Mouse (Mus musculus) cerebellum, adult (tissue): ENCODE results near the gene Chrnb1.
A peak's percentile ranks its signal among the peaks of the same experiment; 100 is the strongest.

ENCODE experiments used
- ATAC-seq: cut with Nextera tagmentation; 2 replicates; pipeline ENCODE4 v1.9.2; 2017; ENCODE audit warnings: mild to moderate bottlenecking, moderate library complexity, mixed read lengths; ENCODE audit not compliant: insufficient number of reproducible peaks, low FRiP score, low TSS enrichment

Chrnb1 gene

GRCm38 (mm10) chr11:69804972-69805909, 9.5 kb upstream of the Chrnb1 start, which contains the start of gene Tmem102:
TSS of gene Tmem102 (minus strand) at chr11:69805624.
- ATAC-seq: no peak

DNA sequence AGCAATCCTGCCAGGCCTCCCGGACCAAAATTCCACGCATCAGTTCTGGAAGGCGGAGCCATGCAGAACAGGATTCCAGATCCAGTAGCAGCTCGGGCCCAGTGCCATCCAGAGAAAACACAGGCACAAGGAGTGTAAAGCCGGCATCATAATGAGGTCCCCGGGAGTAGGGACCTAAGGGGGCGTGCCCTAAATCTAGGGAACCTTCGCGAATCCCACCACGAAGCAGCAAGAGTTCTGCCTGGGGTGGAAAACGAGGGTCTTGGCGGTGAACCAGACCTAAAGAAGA, 8.9 kb upstream of the Chrnb1 start:
- ATAC-seq: no peak

- ATAC-seq: 0 out of 2 replicates have a peak, but pooled peaks have one; percentile 31
These were observed 8.3 kb upstream of the Chrnb1 start for GRCm38 (mm10) chr11:69803786-69804651.

GRCm38 (mm10) chr11:69803328-69803727, 7.6 kb upstream of the Chrnb1 start:
- ATAC-seq: no peak

- ATAC-seq: no peak
These were observed 6.9 kb upstream of the Chrnb1 start for GRCm38 (mm10) chr11:69802648-69803105.

GRCm38 (mm10) chr11:69801379-69801977, 5.7 kb upstream of the Chrnb1 start, which contains the start of gene Fgf11:
TSS of gene Fgf11 (minus strand) at chr11:69801857.
- ATAC-seq: no peak

GRCm38 (mm10) chr11:69800392-69801197, 4.9 kb upstream of the Chrnb1 start:
- no peak for ATAC-seq

DNA sequence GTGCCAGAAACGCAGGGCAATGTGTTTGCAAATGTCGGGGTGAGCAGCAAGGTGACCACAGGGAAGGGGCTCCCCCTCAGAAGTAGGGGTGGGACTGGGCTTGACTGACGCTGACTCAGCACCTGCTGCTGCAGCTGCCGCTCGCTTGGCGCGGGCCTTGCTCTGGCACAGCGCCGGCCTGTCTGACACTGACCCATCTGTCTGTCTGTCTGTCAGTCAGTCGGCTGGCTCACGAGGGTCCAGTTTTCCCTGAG, 4.3 kb upstream of the Chrnb1 start:
- ATAC-seq: no peak

DNA sequence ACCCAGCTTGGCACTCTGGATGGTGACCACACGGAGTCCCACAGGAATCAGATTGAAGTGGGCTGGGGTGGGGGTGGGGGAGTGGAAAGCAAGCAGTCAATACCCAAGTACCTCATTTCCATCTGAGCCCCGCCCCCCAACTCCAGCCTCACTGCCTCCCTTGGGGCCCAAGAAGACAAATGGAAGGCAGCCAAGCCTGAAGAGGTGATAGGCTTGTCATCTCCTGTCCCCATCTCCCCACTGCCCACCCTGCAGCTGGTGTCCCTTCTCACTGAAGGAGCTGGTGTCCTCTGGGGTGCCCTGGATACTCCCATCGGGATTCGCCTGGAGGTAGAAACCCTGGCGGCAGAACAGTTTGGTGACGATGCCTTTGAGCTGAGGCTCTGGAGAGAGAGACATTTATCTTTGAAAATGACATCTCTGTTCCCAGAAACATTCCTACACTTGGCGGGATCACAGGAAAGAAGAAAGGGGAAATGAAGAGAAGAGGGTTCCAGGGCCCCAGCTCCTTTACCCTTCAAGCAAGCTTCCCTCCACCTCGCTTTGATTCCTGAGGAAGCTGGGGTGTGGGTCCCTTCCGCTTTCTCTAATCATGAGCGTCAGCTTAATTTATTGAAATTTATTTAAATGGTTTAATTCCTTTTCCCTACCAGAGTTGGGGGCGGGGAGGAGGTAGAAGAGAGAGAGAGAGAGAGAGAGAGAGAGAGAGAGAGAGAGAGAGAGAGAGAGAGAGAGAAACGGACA, 3.8 kb upstream of the Chrnb1 start:
- no peak for ATAC-seq

- ATAC-seq: no peak
These were observed 2.2 kb upstream of the Chrnb1 start for GRCm38 (mm10) chr11:69797924-69798323.

DNA sequence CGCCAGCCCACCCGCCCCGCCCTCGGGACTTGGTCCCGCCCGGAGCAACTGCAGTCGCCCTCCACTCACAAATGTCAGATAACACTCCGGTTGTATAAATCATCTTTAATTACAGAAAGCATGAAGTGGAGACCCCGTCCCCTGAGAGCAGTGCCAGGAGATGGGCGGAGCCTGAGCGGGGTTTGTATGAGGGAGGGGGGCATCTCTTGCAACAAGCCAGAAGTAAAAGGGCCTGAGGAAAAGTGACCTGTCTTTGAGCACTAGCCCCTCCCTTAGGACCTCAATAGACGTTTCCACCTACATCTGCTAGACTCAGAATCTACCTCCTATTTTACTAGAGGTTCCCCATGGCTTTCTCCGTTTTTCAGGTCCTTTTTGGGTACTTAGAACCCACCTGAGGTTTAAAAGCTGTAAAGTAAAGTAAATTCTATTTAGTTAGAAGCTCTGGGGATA, 266 bp upstream of the Chrnb1 start:
- ATAC-seq: no peak

DNA sequence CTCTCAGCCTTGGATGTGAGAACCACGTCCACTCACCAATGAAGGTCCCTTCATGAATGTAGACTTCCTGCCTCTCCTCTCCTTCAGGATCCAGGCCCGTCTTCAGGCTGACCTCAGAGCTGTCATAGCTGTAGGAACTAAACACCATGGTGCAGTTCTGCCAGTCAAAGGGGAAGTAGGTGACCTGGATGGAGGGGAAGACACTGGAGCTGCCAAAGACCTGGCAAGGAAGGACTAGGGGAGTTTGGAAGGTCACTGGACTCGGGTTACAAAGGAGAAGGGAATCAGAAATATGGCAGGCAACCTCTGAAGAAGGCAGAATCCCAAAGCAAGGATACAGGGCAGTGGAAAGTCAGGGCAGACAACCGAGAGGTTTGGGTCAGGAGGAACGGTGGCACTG, 2.3 kb downstream of the Chrnb1 start:
- ATAC-seq: no peak

GRCm38 (mm10) chr11:69791420-69791819, 4.3 kb downstream of the Chrnb1 start:
- no peak for ATAC-seq

DNA sequence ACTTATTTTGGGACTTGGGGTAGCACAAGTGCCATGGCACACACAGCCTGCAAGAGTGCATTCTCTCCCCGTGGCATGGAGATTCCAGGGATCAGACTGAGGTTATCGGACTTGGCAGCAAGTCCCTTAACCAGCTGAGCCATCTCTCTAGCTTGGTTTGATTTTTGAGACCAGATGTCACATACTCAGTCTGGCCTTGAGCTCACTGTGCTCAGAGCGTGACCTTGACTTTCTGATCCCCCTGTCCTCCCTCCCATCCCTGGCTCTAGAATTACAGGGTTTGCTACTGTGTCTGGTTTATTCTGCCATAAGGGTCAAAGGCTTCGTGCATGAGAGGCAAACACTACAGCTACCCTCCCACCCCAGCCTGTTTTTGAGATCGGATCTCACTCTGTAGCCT, 6.3 kb downstream of the Chrnb1 start:
- ATAC-seq: no peak

DNA sequence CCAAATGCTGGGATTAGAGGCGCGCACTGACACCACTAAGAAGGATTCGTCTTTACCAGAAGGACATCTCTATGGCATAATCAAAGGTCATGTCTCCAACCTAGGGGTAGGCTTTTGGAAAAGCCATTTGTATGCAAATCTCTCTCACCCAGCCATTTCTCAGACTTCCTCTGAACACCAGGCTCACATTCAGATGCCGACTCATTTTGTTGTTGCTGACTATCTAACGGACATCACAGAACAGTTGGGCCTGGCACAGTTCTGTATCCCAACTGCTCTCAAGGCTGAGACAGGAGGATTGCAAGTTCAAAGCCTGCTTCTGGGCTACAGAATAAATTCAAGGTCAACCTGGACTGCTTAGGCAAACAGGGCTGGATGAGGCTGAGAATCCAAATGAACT, 8.4 kb downstream of the Chrnb1 start:
- no peak for ATAC-seq

- ATAC-seq: no peak
These were observed 10.9 kb downstream of the Chrnb1 start for GRCm38 (mm10) chr11:69784793-69785272.

DNA sequence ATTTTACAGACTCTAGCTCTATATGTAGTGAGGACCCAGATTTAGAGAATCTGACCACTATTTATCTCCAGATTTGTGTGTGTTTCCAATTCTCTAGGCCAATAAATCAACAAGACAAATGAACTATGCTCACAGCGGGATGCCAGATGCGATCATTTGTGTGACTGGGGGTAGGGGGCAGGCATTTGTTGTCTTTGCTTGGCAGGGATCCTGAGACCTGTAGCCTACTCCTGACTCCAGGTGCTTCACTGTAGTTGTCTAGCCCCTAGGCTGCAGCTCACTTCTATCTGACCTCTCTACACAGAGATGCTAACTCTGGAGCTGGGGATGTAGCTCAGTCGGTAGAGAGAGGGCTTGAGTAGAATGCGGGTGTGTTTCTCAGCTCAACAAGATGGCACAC, 13.9 kb downstream of the Chrnb1 start:
- no peak for ATAC-seq

- ATAC-seq: no peak
These were observed 16.8 kb downstream of the Chrnb1 start for GRCm38 (mm10) chr11:69778985-69779384.

- ATAC-seq: no peak
These were observed 17.3 kb downstream of the Chrnb1 start for GRCm38 (mm10) chr11:69778258-69778982.
